Mouse (Mus musculus): ENCODE results near the gene Lonp2. TPM values are rescaled to one million over a fixed set of nuclear protein-coding genes. Genes with fewer than 3 reads are reported as not detected.

Gene Lonp2
- 53.5 and 56.7 TPM in 2 replicates for polyA plus RNA-seq (2015; fragmentation: Nextera tagmentation; extraction: Ambion mirVana)

DNA sequence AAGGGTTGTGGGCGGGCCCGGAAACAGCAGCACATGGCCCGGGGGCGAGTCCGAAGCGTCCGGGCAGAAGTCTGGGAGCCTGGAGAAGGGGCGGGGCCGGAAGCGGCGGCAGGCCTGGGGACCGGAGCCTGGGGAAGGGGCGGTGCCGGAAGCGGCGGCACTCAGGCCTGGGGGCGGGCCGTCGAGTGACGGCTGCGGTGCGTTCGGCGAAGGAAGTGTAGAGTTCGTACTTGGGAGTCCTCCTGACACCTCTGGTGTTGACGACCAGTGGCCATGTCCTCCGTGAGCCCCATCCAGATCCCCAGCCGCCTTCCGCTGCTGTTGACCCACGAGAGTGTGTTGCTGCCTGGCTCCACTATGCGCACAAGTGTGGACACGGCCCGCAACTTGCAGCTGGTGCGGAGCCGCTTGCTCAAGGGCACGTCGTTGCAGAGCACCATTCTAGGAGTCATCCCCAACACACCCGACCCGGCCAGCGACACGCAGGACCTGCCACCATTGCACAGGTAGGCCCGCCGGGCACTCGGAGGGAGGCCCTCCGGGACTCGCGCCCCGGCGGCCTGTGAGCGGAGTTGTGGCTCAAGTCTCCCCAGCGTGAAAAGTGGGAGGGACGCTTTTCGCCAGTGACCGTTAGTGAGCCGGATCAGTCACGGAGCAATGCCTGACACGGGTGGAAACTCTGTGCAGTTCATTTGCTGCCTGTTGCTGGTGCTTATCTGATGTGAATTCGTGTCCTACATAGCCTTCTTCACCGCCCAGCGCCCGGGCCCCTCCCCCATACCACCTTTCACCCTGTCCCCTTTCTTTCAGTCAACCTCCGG, at the start of gene Lonp2:
TSS of gene Lonp2 (plus strand) at position 133 of the 821 bp plus-strand sequence.
- H3K4me2 ChIP-seq (replicated peaks; ENCODE audit: low read depth) = peak within 1 kb of the TSS; percentile 82
- H3K4me1 ChIP-seq (replicated peaks; ENCODE audit: control insufficient read depth, insufficient read depth, low read length) = peaks cover 5% of the 10 kb centered on the region
- H3K27me3 ChIP-seq (replicated peaks; ENCODE audit: control insufficient read depth, insufficient read depth, low read length) = no peaks in the 10 kb centered on the region
- H3K9me3 ChIP-seq (ENCODE audit: control insufficient read depth) = no peaks in the 10 kb centered on the region
- peak within 1 kb of the TSS; percentile 67 for H3K4me3 ChIP-seq (ENCODE audit: low read depth, low read length)
- H3K9ac ChIP-seq (ENCODE audit: low read depth, low read length) = peak within 1 kb of the TSS; percentile 74
- under 1% methylated on average over 60 of the region's 62 CpGs for WGBS
- no peaks in the 10 kb centered on the region for H3K36me3 ChIP-seq (ENCODE audit: control insufficient read depth, insufficient read depth)
- no peak for TF ChIP-seq CTCF (IDR thresholded peaks at IDR 0.05; ENCODE audit: low read depth)
- ATAC-seq = peak; percentile 99
- peak within 1 kb of the TSS; percentile 84 for H3K27ac ChIP-seq (ENCODE audit: low read depth, low read length)

GRCm38 (mm10) chr8:86577547-86577946, 46.3 kb upstream of the Lonp2 start:
- H3K36me3 ChIP-seq (ENCODE audit: control insufficient read depth, insufficient read depth) = no peaks in the 10 kb centered on the region

GRCm38 (mm10) chr8:86578076-86578475, 45.8 kb upstream of the Lonp2 start:
- 48% methylated on average over 9 of the region's 9 CpGs for WGBS
- Histone ChIP-seq H3K4me3 (ENCODE audit: low read depth, low read length) (no peak overlapping the region), H3K4me1 (replicated peaks; ENCODE audit: control insufficient read depth, insufficient read depth, low read length) (no peaks in the 10 kb centered on the region), H3K27me3 (replicated peaks; ENCODE audit: control insufficient read depth, insufficient read depth, low read length) (no peaks in the 10 kb centered on the region), H3K4me2 (replicated peaks; ENCODE audit: low read depth) (no peak overlapping the region), H3K27ac (ENCODE audit: low read depth, low read length) (no peak overlapping the region), H3K9me3 (ENCODE audit: control insufficient read depth) (no peaks in the 10 kb centered on the region), H3K36me3 (ENCODE audit: control insufficient read depth, insufficient read depth) (no peaks in the 10 kb centered on the region), H3K9ac (ENCODE audit: low read depth, low read length) (no peak overlapping the region)
- no peak for TF ChIP-seq CTCF (IDR thresholded peaks at IDR 0.05; ENCODE audit: low read depth)
- ATAC-seq = no peak

More at GRCm38 (mm10) chr8:86577547-86577946, 46.3 kb upstream of the Lonp2 start:
- H3K27ac ChIP-seq (ENCODE audit: low read depth, low read length) = no peak overlapping the region
- no peak overlapping the region for H3K4me2 ChIP-seq (replicated peaks; ENCODE audit: low read depth)
- no peaks in the 10 kb centered on the region for H3K27me3 ChIP-seq (replicated peaks; ENCODE audit: control insufficient read depth, insufficient read depth, low read length)
- WGBS = 84% methylated on average over 8 of the region's 8 CpGs
- no peak for TF ChIP-seq CTCF (IDR thresholded peaks at IDR 0.05; ENCODE audit: low read depth)
- ATAC-seq = no peak
- no peaks in the 10 kb centered on the region for H3K9me3 ChIP-seq (ENCODE audit: control insufficient read depth)
- H3K4me1 ChIP-seq (replicated peaks; ENCODE audit: control insufficient read depth, insufficient read depth, low read length) = no peaks in the 10 kb centered on the region
- no peak overlapping the region for H3K9ac ChIP-seq (ENCODE audit: low read depth, low read length)
- H3K4me3 ChIP-seq (ENCODE audit: low read depth, low read length) = no peak overlapping the region

GRCm38 (mm10) chr8:86578693-86579092, 45.1 kb upstream of the Lonp2 start:
- H3K27ac ChIP-seq (ENCODE audit: low read depth, low read length) = no peak overlapping the region
- no peak overlapping the region for H3K4me2 ChIP-seq (replicated peaks; ENCODE audit: low read depth)
- 77% methylated on average over 8 of the region's 8 CpGs for WGBS
- H3K4me3 ChIP-seq (ENCODE audit: low read depth, low read length) = no peak overlapping the region
- H3K4me1 ChIP-seq (replicated peaks; ENCODE audit: control insufficient read depth, insufficient read depth, low read length) = no peaks in the 10 kb centered on the region
- no peaks in the 10 kb centered on the region for H3K27me3 ChIP-seq (replicated peaks; ENCODE audit: control insufficient read depth, insufficient read depth, low read length)
- H3K9ac ChIP-seq (ENCODE audit: low read depth, low read length) = no peak overlapping the region
- TF ChIP-seq CTCF (IDR thresholded peaks at IDR 0.05; ENCODE audit: low read depth) = no peak
- no peaks in the 10 kb centered on the region for H3K9me3 ChIP-seq (ENCODE audit: control insufficient read depth)
- H3K36me3 ChIP-seq (ENCODE audit: control insufficient read depth, insufficient read depth) = no peaks in the 10 kb centered on the region
- no peak for ATAC-seq

DNA sequence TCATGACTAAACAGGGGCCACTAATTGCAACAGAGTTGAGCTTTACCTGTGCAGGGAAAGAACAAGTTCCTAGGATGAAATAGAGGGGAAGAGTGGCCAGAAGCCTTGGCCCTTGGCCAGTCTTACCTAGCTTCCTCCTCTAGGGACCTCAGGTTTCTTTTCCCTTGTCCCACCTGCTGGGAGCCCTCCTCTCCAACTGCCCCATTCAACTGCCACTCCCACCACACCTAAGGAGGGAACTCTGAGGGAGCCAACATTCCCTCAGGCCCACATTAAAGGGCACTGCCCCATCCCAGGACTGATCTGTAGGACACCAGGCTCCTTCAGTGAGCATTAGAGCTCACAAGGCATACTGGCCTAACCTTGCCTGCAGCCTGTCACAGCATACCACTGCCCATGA, 43.4 kb upstream of the Lonp2 start, which contains the start of gene Abcc12:
TSS of gene Abcc12 (minus strand) at position 229 of the 400 bp plus-strand sequence.
- Histone ChIP-seq H3K4me1 (replicated peaks; ENCODE audit: control insufficient read depth, insufficient read depth, low read length) (no peaks in the 10 kb centered on the region), H3K4me3 (ENCODE audit: low read depth, low read length) (no peak within 1 kb of the TSS), H3K4me2 (replicated peaks; ENCODE audit: low read depth) (no peak within 1 kb of the TSS), H3K9me3 (ENCODE audit: control insufficient read depth) (no peaks in the 10 kb centered on the region), H3K27ac (ENCODE audit: low read depth, low read length) (no peak within 1 kb of the TSS), H3K9ac (ENCODE audit: low read depth, low read length) (no peak within 1 kb of the TSS), H3K36me3 (ENCODE audit: control insufficient read depth, insufficient read depth) (no peaks in the 10 kb centered on the region), H3K27me3 (replicated peaks; ENCODE audit: control insufficient read depth, insufficient read depth, low read length) (no peaks in the 10 kb centered on the region)
- no peak for ATAC-seq
- TF ChIP-seq CTCF (IDR thresholded peaks at IDR 0.05; ENCODE audit: low read depth) = no peak

DNA sequence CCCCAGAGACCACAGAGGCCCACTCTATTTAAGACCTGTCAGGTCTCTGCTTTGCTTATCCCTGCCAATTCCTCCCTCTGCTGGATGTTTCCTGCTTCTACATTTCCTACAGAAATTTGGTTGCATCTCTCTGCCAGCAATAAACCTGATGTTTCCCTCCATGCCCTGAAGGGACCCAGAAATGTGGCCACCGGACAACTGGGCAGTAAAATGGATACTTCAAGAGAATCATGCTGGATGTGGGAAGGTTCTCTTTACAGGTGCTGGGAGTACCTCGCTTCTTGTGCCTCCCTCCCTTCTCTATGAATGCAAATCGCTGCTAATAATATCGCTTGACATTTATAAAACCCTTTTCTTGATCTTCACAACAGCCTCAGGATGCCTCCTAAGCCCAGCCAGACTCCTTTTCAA, 41.9 kb upstream of the Lonp2 start:
- no peak overlapping the region for H3K4me2 ChIP-seq (replicated peaks; ENCODE audit: low read depth)
- H3K4me3 ChIP-seq (ENCODE audit: low read depth, low read length) = no peak overlapping the region
- no peaks in the 10 kb centered on the region for H3K27me3 ChIP-seq (replicated peaks; ENCODE audit: control insufficient read depth, insufficient read depth, low read length)
- peak; percentile 47 for TF ChIP-seq CTCF (IDR thresholded peaks at IDR 0.05; ENCODE audit: low read depth)
- H3K4me1 ChIP-seq (replicated peaks; ENCODE audit: control insufficient read depth, insufficient read depth, low read length) = no peaks in the 10 kb centered on the region
- no peaks in the 10 kb centered on the region for H3K9me3 ChIP-seq (ENCODE audit: control insufficient read depth)
- H3K9ac ChIP-seq (ENCODE audit: low read depth, low read length) = no peak overlapping the region
- ATAC-seq = no peak
- H3K36me3 ChIP-seq (ENCODE audit: control insufficient read depth, insufficient read depth) = no peaks in the 10 kb centered on the region
- 76% methylated on average over 4 of the region's 4 CpGs for WGBS
- H3K27ac ChIP-seq (ENCODE audit: low read depth, low read length) = no peak overlapping the region
